Mouse (Mus musculus): ENCODE data around the gene Gns. TPM values are rescaled to one million over a fixed set of nuclear protein-coding genes. Genes with fewer than 3 reads are reported as not detected.

The Gns gene
- 38.8 and 41.2 TPM in 2 replicates for polyA plus RNA-seq (2014; fragmentation: Nextera tagmentation; extraction: Ambion mirVana)

DNA sequence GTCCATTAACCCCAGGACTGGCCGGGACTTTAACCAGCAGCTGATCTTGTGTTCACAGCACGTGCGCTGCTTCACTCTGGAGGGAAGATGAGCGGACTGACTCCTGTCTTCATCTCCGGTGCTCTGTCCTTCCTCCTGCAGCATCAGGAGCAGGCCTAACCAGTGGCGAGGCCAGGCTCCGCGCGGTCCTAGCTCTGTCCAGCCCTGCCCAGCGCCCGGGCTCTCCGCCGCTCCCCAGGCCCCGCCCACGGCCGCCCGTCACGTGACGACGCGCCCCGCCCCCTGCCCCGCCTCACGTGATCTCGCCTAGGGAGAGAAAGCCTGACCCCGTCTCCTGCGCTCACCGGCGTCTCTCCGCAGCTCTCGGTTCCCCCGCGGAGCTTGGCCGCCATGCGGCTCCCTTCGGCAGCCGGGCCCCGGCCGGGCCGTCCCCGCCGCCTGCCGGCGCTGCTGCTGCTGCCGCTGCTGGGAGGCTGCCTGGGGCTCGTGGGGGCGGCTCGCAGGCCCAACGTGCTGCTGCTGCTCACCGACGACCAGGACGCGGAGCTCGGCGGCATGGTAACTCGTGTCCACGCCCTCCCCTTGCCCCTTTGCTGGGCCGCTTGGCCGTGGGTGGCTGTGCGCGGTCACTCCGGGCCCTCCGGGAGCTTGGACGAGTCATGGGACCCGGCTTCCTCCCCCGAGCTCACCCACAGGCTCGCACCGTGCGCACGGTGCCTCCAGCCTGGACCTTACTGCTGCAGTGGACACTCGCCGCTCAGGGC, at the start of gene Gns:
TSS of gene Gns (plus strand) at position 290 of the 764 bp plus-strand sequence.
- Histone ChIP-seq H3K4me1 (replicated peaks; ENCODE audit: control insufficient read depth, insufficient read depth, low read length) (peaks cover 3% of the 10 kb centered on the region; the same call in 1 of the 2 replicates), H3K9ac (ENCODE audit: low read depth, low read length) (peak within 1 kb of the TSS; percentile 87), H3K36me3 (ENCODE audit: control insufficient read depth, insufficient read depth, low read length) (no peaks in the 10 kb centered on the region), H3K27ac (ENCODE audit: low read depth, low read length) (peak within 1 kb of the TSS; percentile 67), H3K27me3 (ENCODE audit: control insufficient read depth, insufficient read depth, low read length) (no peaks in the 10 kb centered on the region), H3K9me3 (ENCODE audit: control insufficient read depth, low read length) (no peaks in the 10 kb centered on the region), H3K4me2 (replicated peaks; ENCODE audit: low read depth, low read length) (peak within 1 kb of the TSS; percentile 86), H3K4me3 (ENCODE audit: low read depth, low read length) (peak within 1 kb of the TSS; percentile 91)
- peak; percentile 96 for DNase-seq (ENCODE audit: low spot score)
- WGBS, result under 1% methylated on average over 67 of the region's 72 CpGs
- ATAC-seq (ENCODE audit: low FRiP score), result peak; percentile 98

DNA sequence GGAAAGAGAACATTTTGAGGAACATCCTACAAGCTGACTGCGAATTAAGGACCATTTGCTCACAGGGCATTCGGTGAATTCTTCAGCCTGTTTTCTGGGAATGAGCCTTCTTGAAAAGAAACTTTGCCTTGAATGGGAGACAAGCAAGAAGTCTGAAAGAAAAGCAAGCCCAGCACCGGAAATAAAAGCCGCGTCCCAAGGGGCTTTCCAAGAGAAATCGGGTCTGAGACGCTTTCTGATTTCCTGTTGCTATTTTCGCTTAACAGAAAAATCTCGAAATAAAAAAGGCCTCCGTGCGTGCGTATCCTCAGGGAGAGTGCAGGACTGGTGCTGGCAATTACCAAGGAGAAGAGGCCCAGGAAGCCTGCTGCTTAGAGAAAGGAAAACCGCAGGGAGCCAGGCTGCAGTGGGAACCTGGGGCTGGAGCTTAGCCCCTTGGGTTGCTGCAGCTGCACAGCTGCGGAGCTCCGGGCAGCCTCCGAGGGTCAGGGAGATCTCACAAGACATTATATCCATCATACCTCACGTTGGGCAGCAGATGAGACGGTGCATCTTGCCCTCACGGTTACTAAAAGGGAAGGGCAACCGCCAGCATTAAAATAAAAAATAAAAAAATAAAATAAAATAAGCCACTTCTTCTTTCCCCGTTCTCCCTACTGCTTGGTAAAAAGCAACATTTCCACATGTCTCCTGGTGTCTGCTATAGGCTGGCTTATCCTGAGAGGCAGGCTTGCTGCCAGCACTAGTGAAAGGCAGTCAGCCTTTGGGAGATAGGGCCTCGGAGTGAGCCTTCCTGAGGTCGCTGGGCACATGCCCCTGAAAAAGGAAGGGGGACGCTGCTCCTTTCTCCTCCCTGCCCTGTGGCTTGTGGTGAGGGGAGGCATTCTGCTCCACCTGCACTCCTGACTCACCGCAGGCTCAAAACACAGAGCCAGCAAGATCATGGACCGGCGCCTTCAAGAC, 49.3 kb upstream of the Gns start:
- Histone ChIP-seq H3K27ac (ENCODE audit: low read depth, low read length) (no peak overlapping the region), H3K27me3 (ENCODE audit: control insufficient read depth, insufficient read depth, low read length) (0 out of 2 replicates have a peak, but pooled peaks cover 2% of the 10 kb centered on the region), H3K9me3 (ENCODE audit: control insufficient read depth, low read length) (no peaks in the 10 kb centered on the region), H3K4me1 (replicated peaks; ENCODE audit: control insufficient read depth, insufficient read depth, low read length) (no peaks in the 10 kb centered on the region; the same call in 1 of the 2 replicates), H3K4me2 (replicated peaks; ENCODE audit: low read depth, low read length) (peak overlapping the region; percentile 18; the same call in 1 of the 2 replicates), H3K36me3 (ENCODE audit: control insufficient read depth, insufficient read depth, low read length) (no peaks in the 10 kb centered on the region), H3K4me3 (ENCODE audit: low read depth, low read length) (no peak overlapping the region), H3K9ac (ENCODE audit: low read depth, low read length) (no peak overlapping the region)
- DNase-seq (ENCODE audit: low spot score) (peak; percentile 23), ATAC-seq (ENCODE audit: low FRiP score) (no peak)
- 22% methylated on average over 27 of the region's 27 CpGs for WGBS

DNA sequence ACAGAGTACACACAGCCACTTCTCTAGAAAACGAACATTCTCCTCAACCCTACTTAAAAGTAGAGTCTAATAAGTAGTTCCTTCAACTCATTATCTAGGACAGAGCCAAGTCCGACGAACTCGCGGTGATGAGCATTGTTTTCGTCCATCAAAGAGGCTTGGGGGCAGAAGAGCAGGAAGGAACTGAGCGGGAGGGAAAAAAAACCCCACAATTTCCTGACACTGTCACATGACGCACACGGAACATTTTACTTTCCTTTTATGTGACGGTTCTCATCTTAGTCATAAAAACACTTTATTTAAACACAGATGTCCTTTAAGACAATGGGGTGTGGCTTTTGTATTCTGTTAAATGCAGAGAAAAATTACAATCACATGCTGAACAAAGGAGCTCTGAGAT, 48.5 kb upstream of the Gns start:
- no peak overlapping the region for H3K4me2 ChIP-seq (replicated peaks; ENCODE audit: low read depth, low read length)
- H3K9me3 ChIP-seq (ENCODE audit: control insufficient read depth, low read length), result no peaks in the 10 kb centered on the region
- H3K4me1 ChIP-seq (replicated peaks; ENCODE audit: control insufficient read depth, insufficient read depth, low read length), result no peaks in the 10 kb centered on the region; the same call in 1 of the 2 replicates
- DNase-seq (ENCODE audit: low spot score) (no peak), ATAC-seq (ENCODE audit: low FRiP score) (no peak)
- WGBS, result 91% methylated on average over 10 of the region's 10 CpGs
- H3K4me3 ChIP-seq (ENCODE audit: low read depth, low read length), result no peak overlapping the region
- H3K27ac ChIP-seq (ENCODE audit: low read depth, low read length), result no peak overlapping the region
- H3K27me3 ChIP-seq (ENCODE audit: control insufficient read depth, insufficient read depth, low read length), result 0 out of 2 replicates have a peak, but pooled peaks cover 2% of the 10 kb centered on the region
- no peaks in the 10 kb centered on the region for H3K36me3 ChIP-seq (ENCODE audit: control insufficient read depth, insufficient read depth, low read length)
- H3K9ac ChIP-seq (ENCODE audit: low read depth, low read length), result no peak overlapping the region

DNA sequence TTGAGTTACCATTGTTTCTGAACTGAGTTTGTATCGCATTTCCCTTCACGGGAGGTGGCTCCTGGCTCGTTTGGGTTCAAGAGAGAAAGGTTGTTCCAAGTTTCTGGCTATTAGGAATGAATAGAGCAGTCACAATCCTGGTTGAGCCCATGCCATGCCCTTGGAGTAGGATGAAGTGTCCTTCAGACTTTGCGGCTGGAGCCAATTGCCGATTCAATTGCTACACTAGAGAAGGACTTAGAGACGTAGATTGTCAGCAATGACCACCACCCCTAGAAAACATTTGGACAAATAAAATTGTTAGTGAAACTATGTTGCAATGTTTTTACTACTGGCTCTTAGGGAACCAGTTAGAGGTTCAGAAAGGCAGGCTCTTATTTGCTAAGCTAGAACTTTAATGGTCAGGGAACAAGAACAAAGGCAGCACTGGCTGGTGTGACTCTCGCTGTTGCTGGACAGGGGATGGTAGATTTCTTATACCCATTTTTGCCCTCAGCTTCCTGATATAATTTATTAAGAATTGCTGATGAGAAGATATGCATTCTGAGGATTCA, 46.4 kb upstream of the Gns start:
- 80% methylated on average over 7 of the region's 7 CpGs for WGBS
- H3K9ac ChIP-seq (ENCODE audit: low read depth, low read length), result no peak overlapping the region
- no peak overlapping the region for H3K27ac ChIP-seq (ENCODE audit: low read depth, low read length)
- no peaks in the 10 kb centered on the region for H3K36me3 ChIP-seq (ENCODE audit: control insufficient read depth, insufficient read depth, low read length)
- H3K4me3 ChIP-seq (ENCODE audit: low read depth, low read length), result no peak overlapping the region
- ATAC-seq (ENCODE audit: low FRiP score) (no peak), DNase-seq (ENCODE audit: low spot score) (no peak)
- no peak overlapping the region for H3K4me2 ChIP-seq (replicated peaks; ENCODE audit: low read depth, low read length)
- no peaks in the 10 kb centered on the region for H3K9me3 ChIP-seq (ENCODE audit: control insufficient read depth, low read length)
- no peaks in the 10 kb centered on the region; the same call in 1 of the 2 replicates for H3K4me1 ChIP-seq (replicated peaks; ENCODE audit: control insufficient read depth, insufficient read depth, low read length)
- no peaks in the 10 kb centered on the region for H3K27me3 ChIP-seq (ENCODE audit: control insufficient read depth, insufficient read depth, low read length)

DNA sequence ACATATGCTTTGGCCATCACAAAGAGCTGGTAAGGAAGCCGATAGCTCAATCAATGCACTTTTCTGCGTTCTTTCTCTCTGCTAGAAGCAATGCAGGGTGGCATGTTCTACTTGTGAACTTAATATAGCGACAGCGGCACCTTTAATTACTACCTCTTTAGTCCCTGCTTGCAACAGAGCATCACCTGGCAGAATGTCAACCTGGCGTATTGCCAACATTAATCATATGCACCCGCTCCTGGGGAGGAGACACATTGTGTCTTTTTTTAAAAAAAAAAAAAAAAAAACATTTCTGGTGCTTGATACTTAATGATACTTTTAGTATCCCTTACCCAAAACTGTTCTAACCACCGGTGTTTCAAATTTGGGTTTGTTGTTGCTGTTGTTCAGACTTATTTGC, 41.4 kb upstream of the Gns start:
- Histone ChIP-seq H3K4me2 (replicated peaks; ENCODE audit: low read depth, low read length) (no peak overlapping the region), H3K9ac (ENCODE audit: low read depth, low read length) (no peak overlapping the region), H3K4me3 (ENCODE audit: low read depth, low read length) (no peak overlapping the region), H3K9me3 (ENCODE audit: control insufficient read depth, low read length) (no peaks in the 10 kb centered on the region), H3K36me3 (ENCODE audit: control insufficient read depth, insufficient read depth, low read length) (no peaks in the 10 kb centered on the region), H3K27me3 (ENCODE audit: control insufficient read depth, insufficient read depth, low read length) (no peaks in the 10 kb centered on the region), H3K4me1 (replicated peaks; ENCODE audit: control insufficient read depth, insufficient read depth, low read length) (no peaks in the 10 kb centered on the region), H3K27ac (ENCODE audit: low read depth, low read length) (no peak overlapping the region)
- 94% methylated on average over 7 of the region's 7 CpGs for WGBS
- DNase-seq (ENCODE audit: low spot score) (no peak), ATAC-seq (ENCODE audit: low FRiP score) (no peak)

DNA sequence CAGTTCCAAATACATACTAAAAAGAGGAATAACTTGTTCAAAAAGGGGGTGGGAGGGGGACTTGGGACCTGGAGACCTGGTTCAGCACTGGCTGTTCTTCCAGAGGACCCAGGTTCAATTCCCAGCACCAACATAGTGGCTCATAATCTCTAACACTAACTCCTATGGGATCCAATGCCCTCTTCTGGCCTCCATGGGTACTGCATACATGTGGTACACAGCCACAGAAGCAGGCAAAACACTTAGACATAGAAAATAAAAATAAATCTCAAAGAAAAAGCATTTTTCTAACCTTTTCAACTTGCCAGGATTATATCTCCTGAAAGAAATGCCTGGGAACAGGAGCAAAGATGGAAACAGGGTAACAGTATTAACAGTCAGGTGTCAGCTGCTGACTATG, 38.7 kb upstream of the Gns start:
- DNase-seq (ENCODE audit: low spot score), result no peak
- H3K27me3 ChIP-seq (ENCODE audit: control insufficient read depth, insufficient read depth, low read length), result no peaks in the 10 kb centered on the region
- no peak for ATAC-seq (ENCODE audit: low FRiP score)
- H3K36me3 ChIP-seq (ENCODE audit: control insufficient read depth, insufficient read depth, low read length), result no peaks in the 10 kb centered on the region
- no peak overlapping the region for H3K4me3 ChIP-seq (ENCODE audit: low read depth, low read length)
- no peaks in the 10 kb centered on the region for H3K4me1 ChIP-seq (replicated peaks; ENCODE audit: control insufficient read depth, insufficient read depth, low read length)
- no peak overlapping the region for H3K27ac ChIP-seq (ENCODE audit: low read depth, low read length)
- no peak overlapping the region for H3K4me2 ChIP-seq (replicated peaks; ENCODE audit: low read depth, low read length)
- no peaks in the 10 kb centered on the region for H3K9me3 ChIP-seq (ENCODE audit: control insufficient read depth, low read length)
- H3K9ac ChIP-seq (ENCODE audit: low read depth, low read length), result no peak overlapping the region

DNA sequence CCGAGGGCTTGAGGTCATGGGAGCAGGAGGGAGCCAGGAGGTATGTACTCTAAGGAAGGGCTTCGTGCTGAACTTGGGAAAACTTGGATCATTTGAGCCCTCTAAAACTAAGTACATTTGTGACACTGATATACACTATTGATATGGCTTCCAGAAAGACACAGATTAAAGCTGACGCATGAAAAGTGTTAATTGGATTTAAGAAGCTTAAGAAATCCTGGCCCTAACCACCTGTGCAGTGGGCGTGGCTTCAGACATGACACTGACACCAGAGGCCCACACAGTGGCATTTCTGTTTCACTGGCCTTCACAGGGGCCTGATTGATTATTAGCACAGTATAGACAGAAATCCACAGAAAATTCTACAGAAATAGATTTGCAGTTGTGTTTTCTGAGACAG, 35.3 kb upstream of the Gns start:
- 76% methylated on average over 4 of the region's 4 CpGs for WGBS
- no peaks in the 10 kb centered on the region for H3K36me3 ChIP-seq (ENCODE audit: control insufficient read depth, insufficient read depth, low read length)
- ATAC-seq (ENCODE audit: low FRiP score), result no peak
- no peak overlapping the region for H3K4me2 ChIP-seq (replicated peaks; ENCODE audit: low read depth, low read length)
- H3K27me3 ChIP-seq (ENCODE audit: control insufficient read depth, insufficient read depth, low read length), result no peaks in the 10 kb centered on the region
- no peak for DNase-seq (ENCODE audit: low spot score)
- no peak overlapping the region for H3K9ac ChIP-seq (ENCODE audit: low read depth, low read length)
- no peak overlapping the region for H3K27ac ChIP-seq (ENCODE audit: low read depth, low read length)
- H3K9me3 ChIP-seq (ENCODE audit: control insufficient read depth, low read length), result no peaks in the 10 kb centered on the region
- H3K4me1 ChIP-seq (replicated peaks; ENCODE audit: control insufficient read depth, insufficient read depth, low read length), result no peaks in the 10 kb centered on the region
- H3K4me3 ChIP-seq (ENCODE audit: low read depth, low read length), result no peak overlapping the region

DNA sequence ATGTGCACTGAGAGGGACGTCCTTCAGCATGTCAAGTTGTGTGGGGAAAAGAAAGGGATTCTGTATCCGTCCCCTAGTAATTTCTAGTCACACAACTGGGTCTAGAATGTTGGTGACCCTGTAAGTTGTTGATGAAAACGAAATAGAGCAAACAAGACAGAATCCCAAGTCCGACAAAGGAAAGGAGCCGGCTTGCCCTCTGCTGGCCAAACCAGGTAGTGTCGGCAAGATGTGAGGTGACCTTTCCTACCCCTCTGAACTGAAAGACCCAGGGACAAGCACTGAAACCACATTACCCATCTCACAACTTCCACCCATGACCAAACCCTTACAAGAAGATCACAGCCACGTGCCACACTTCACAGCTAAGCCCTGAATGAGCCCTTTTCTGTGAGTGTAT, 34.0 kb upstream of the Gns start:
- Histone ChIP-seq H3K4me3 (ENCODE audit: low read depth, low read length) (no peak overlapping the region), H3K4me2 (replicated peaks; ENCODE audit: low read depth, low read length) (no peak overlapping the region), H3K9ac (ENCODE audit: low read depth, low read length) (no peak overlapping the region), H3K27ac (ENCODE audit: low read depth, low read length) (no peak overlapping the region), H3K27me3 (ENCODE audit: control insufficient read depth, insufficient read depth, low read length) (no peaks in the 10 kb centered on the region), H3K9me3 (ENCODE audit: control insufficient read depth, low read length) (no peaks in the 10 kb centered on the region), H3K4me1 (replicated peaks; ENCODE audit: control insufficient read depth, insufficient read depth, low read length) (no peaks in the 10 kb centered on the region), H3K36me3 (ENCODE audit: control insufficient read depth, insufficient read depth, low read length) (no peaks in the 10 kb centered on the region)
- DNase-seq (ENCODE audit: low spot score), result peak; percentile 82
- no peak for ATAC-seq (ENCODE audit: low FRiP score)
- WGBS, result 14% methylated on average over 7 of the region's 7 CpGs
